Mouse (Mus musculus) hindbrain, embryonic 11.5 days (tissue): ENCODE results near the gene Mpp5. TPM values are rescaled to one million over a fixed set of nuclear protein-coding genes. Genes with fewer than 3 reads are reported as not detected.

ENCODE experiments used
- ATAC-seq: fragments of 200-750 bp; cut with Nextera tagmentation; 2 replicates; pipeline ENCODE4 v1.8.0; 2017; ENCODE audit warnings: mild to moderate bottlenecking, moderate TSS enrichment, moderate library complexity; ENCODE audit not compliant: low FRiP score
- DNase-seq: peaks from one replicate; pipeline ENCODE4 v3.0.0-alpha.2; 2015; ENCODE audit warnings: low spot score
- H3K27ac ChIP-seq: fragments of 300-500 bp; sonication (generic); 2 replicates; pipeline ENCODE4 v1.5.1; 2014; ENCODE audit warnings: mild to moderate bottlenecking, low read depth, low read length
- H3K27me3 ChIP-seq: fragments of 300-500 bp; sonication (generic); 2 replicates; pipeline ENCODE4 v1.6.1; 2014; ENCODE audit warnings: mild to moderate bottlenecking, low read length, moderate library complexity, mixed read lengths; ENCODE audit not compliant: control insufficient read depth, insufficient read depth
- H3K36me3 ChIP-seq: fragments of 300-500 bp; sonication (generic); 2 replicates; pipeline ENCODE4 v1.6.1; 2014; ENCODE audit warnings: mild to moderate bottlenecking, low read length, moderate library complexity, mixed read lengths; ENCODE audit not compliant: control insufficient read depth, insufficient read depth
- H3K4me1 ChIP-seq: fragments of 300-500 bp; sonication (generic); replicated peaks from 2 replicates; pipeline ENCODE4 v1.6.1; 2014; ENCODE audit warnings: low read length, mixed read lengths; ENCODE audit not compliant: control insufficient read depth, insufficient read depth
- H3K4me2 ChIP-seq: fragments of 300-500 bp; sonication (generic); replicated peaks from 2 replicates; pipeline ENCODE4 v1.6.1; 2014; ENCODE audit warnings: mild to moderate bottlenecking, low read depth, low read length
- H3K4me3 ChIP-seq: fragments of 300-500 bp; sonication (generic); 2 replicates; pipeline ENCODE4 v1.5.1; 2014; ENCODE audit warnings: low read depth, low read length
- H3K9ac ChIP-seq: fragments of 300-500 bp; sonication (generic); 2 replicates; pipeline ENCODE4 v1.6.1; 2014; ENCODE audit warnings: low read depth, low read length
- H3K9me3 ChIP-seq: fragments of 300-500 bp; sonication (generic); 2 replicates; pipeline ENCODE4 v1.6.1; 2016; ENCODE audit warnings: low read length; ENCODE audit not compliant: control insufficient read depth
- WGBS: fragments of 180-500 bp; shearing (Covaris S2); extraction: QIAGEN DNeasy Blood & Tissue Kit; methylation state at CpG from one replicate; pipeline ENCODE4 v1.1.7; 2014; 5-methylcytosine and 5-hydroxymethylcytosine counted together
- polyA plus RNA-seq: library from polyadenylated mRNA; unstranded; fragments of >200 nt; fragmentation: Nextera tagmentation; extraction: Ambion mirVana; gene quantifications from 2 replicates; pipeline ENCODE4 v1.2.1, GENCODE M21; 2014

The Mpp5 gene
- polyA plus RNA-seq, 1 experiment from 2014 or later = 32.3 TPM

DNA sequence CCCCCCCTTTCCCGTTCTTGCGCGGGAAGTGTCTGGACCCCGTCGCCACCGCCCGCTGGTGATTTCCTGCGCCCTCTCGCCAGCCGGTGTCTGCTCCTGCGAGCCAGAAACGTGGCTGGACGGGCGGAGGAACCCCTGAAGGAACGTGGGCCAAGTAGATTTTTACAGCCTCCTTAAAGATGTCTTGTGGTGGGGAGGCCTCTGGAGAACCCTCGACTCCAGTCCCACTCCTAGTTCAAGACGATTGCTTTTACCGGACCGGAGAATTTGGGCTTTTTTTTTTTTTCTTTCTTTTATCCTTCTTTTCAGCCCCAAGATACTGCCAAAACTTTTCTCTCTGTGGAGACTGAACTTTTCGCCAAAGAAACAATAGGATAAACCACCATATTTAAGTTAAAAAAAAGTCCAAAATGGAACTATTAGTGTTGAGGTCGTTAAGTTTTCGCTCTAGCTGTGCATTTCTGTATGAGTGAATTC is 113.6 kb downstream of the Mpp5 start:
- H3K9me3 ChIP-seq = no peaks in the 10 kb centered on the region
- H3K4me3 ChIP-seq = peak overlapping the region; percentile 84
- WGBS = 0% methylated on average over 22 of the region's 22 CpGs

DNA sequence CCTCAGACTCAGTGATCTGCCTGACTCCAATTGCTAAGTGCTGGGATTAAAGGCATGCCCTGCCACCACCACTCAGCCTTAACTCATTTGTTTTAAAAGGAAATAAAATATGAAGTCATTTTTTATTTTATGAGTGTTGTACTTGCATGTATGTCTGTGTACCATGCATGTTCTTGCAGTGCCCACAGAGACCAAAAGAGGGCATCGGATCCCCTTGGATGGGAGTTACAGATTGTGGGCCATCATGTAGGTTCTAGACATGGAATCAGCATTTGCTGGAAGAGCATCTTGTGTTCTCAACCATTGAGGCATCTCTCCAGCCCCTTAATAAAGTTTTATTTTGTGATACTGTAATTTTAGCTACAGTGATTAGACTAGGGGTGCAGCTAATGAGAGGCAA is 116.7 kb downstream of the Mpp5 start:
- no peaks in the 10 kb centered on the region for H3K9me3 ChIP-seq
- peak; percentile 21 for DNase-seq

More for the DNA sequence above, 113.6 kb downstream of the Mpp5 start:
- DNase-seq (peak; percentile 8), ATAC-seq (no peak)
- peak overlapping the region; percentile 70 for H3K4me2 ChIP-seq
- H3K27me3 ChIP-seq = no peaks in the 10 kb centered on the region
- peak overlapping the region; percentile 83 for H3K9ac ChIP-seq
- no peaks in the 10 kb centered on the region for H3K36me3 ChIP-seq
- H3K4me1 ChIP-seq = no peaks in the 10 kb centered on the region; the same call in 1 of the 2 replicates
- peak overlapping the region; percentile 70 for H3K27ac ChIP-seq

DNA sequence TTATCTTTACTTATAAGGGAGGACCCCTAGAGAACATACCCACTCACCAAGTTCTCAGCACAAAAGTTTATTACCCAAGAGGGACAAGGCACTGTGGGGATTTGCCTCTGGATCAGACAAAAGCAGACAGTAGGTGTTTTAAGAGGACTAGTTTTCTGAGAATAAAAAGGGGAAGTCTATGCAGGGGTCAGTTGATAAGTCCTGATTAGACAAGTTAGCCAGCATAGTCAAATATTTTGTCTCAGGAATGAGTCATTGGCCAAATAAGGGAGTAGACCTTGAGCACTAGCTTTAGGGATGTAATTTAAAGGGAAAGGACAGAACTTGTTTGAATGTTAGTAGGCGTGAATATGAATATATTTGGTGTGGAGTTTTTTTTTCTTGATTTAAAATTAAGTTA is 119.4 kb downstream of the Mpp5 start:
- H3K4me3 ChIP-seq = no peak overlapping the region
- no peak overlapping the region for H3K9ac ChIP-seq
- no peak overlapping the region for H3K27ac ChIP-seq
- DNase-seq (no peak), ATAC-seq (no peak)
- H3K27me3 ChIP-seq = no peaks in the 10 kb centered on the region
- WGBS = 87% methylated on average over 1 of the region's 1 CpGs
- no peak overlapping the region for H3K4me2 ChIP-seq
- no peaks in the 10 kb centered on the region for H3K36me3 ChIP-seq
- no peaks in the 10 kb centered on the region for H3K9me3 ChIP-seq
- no peaks in the 10 kb centered on the region for H3K4me1 ChIP-seq

More for the DNA sequence above, 116.7 kb downstream of the Mpp5 start:
- Histone ChIP-seq H3K27ac (no peak overlapping the region), H3K4me3 (no peak overlapping the region), H3K27me3 (no peaks in the 10 kb centered on the region), H3K4me2 (no peak overlapping the region), H3K4me1 (no peaks in the 10 kb centered on the region; the same call in 1 of the 2 replicates), H3K36me3 (no peaks in the 10 kb centered on the region), H3K9ac (no peak overlapping the region)
- WGBS = 100% methylated on average over 1 of the region's 1 CpGs
- ATAC-seq = no peak

DNA sequence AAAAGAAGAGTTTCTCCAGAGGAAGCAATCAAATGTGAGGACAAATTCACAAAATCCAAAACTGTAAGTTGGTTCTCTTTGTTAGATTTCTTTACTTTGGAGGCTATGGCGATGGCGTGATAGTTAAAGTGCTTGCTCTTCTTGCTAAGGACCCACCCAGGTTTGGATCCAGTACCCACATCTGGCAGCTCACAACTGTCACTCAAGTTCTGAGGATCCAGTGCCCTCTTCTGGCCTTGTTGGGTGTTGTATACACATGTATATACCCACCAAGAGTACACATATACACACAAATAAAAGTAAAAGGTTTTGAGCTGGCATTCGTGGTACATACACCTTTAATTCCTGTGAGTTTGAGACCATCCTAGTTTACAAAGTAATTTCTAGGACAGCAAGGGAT is 125.9 kb downstream of the Mpp5 start:
- Histone ChIP-seq H3K9ac (no peak overlapping the region), H3K27me3 (no peaks in the 10 kb centered on the region), H3K27ac (no peak overlapping the region), H3K4me1 (no peaks in the 10 kb centered on the region), H3K9me3 (no peaks in the 10 kb centered on the region), H3K36me3 (peaks cover 7% of the 10 kb centered on the region; the same call in 1 of the 2 replicates), H3K4me2 (no peak overlapping the region), H3K4me3 (no peak overlapping the region)
- no peak for ATAC-seq
- WGBS = 94% methylated on average over 3 of the region's 3 CpGs
- no peak for DNase-seq

DNA sequence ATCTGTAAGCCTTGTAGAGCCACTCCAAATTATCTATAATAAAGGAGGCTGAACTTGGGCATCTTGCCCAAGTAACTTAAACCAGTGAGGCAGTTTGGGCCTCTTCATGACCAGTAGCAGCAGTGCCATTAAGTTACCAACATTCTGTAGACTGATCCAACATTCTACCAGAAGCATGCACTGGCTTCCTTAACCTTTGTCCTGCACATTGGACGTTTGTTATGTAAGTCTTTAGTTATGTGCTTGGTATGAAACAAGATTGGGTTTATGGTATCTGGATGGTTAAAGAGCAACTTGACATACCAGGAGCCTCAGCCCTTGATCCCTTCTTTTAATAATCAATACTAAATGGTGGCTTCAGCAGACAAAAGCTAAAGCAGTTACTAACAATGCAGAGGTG is 141.4 kb downstream of the Mpp5 start:
- DNase-seq (no peak), ATAC-seq (no peak)
- no peak overlapping the region for H3K4me3 ChIP-seq
- no peaks in the 10 kb centered on the region for H3K4me1 ChIP-seq
- WGBS = 64% methylated on average over 1 of the region's 1 CpGs
- H3K36me3 ChIP-seq = no peaks in the 10 kb centered on the region
- no peaks in the 10 kb centered on the region for H3K27me3 ChIP-seq
- H3K27ac ChIP-seq = no peak overlapping the region
- H3K4me2 ChIP-seq = no peak overlapping the region
- no peaks in the 10 kb centered on the region; the same call in 1 of the 2 replicates for H3K9me3 ChIP-seq
- no peak overlapping the region for H3K9ac ChIP-seq

Other genes with a start within 250 kb of the Mpp5 start
- gene Fam71d, start 57.4 kb upstream of the Mpp5 start, polyA plus RNA-seq = 0.19 TPM in 1 of 2 replicates, not detected in the other
- 110 and 115 TPM in 2 replicates for gene Atp6v1d, start 112.7 kb downstream of the Mpp5 start, polyA plus RNA-seq
- 234 and 258 TPM in 2 replicates for gene Eif2s1, start 112.9 kb downstream of the Mpp5 start, polyA plus RNA-seq
- 2.6 and 3.1 TPM in 2 replicates for gene Plek2, start 158.1 kb downstream of the Mpp5 start, polyA plus RNA-seq